Mouse (Mus musculus): ENCODE results near the gene Fhit. TPM values are rescaled to one million over a fixed set of nuclear protein-coding genes. Genes with fewer than 3 reads are reported as not detected.

The Fhit gene
- polyA plus RNA-seq, 1 experiment from 2014 or later: 7.9 TPM

DNA sequence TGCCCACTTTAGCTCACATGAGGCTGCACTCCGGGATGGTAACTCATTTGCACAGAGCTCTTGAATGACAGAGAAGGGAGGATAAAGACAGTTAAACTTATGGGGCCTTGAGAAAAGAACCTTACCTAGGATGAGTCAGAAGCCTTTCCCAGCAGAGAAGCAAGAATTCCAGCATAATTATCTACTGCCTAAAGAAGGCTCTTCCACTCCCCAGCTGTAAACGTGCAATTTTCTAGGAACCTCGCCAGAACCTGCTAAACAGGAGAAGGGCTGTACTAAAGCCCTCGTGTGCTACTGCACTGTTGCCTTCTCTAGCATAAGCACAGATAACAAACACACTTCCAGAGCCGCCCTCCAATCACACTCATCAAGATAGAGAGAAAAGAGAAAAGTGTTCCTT lies 709.6 kb downstream of the Fhit start:
- no peak for ATAC-seq (ENCODE audit: low read depth)

DNA sequence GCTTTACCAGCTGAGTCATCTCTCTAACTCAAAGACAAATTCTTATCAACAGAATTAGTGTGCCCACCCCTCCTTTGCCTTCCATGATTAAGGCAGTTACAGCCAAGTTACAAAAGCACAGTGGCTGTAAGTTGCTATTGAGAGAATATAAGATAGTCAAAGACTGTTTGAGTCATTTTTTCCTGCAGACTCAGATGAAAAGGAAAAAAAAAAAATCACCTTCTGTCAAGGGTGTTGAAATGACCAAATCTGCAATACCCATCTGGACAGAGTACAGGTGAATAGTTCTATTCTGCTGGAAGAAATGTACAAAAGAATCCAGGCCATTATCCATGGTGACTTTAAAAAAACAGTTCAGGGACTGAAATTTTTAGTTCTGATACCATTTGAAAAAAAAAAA lies 716.5 kb downstream of the Fhit start:
- no peak overlapping the region for H3K27ac ChIP-seq (replicated peaks)
- no peak overlapping the region for H3K4me3 ChIP-seq
- H3K36me3 ChIP-seq: no peaks in the 10 kb centered on the region
- no peaks in the 10 kb centered on the region for H3K9me3 ChIP-seq
- H3K27me3 ChIP-seq: no peaks in the 10 kb centered on the region
- ATAC-seq (ENCODE audit: low read depth): no peak
- H3K4me2 ChIP-seq: no peak overlapping the region
- H3K9ac ChIP-seq: no peak overlapping the region
- no peaks in the 10 kb centered on the region for H3K4me1 ChIP-seq (replicated peaks)

More for the DNA sequence above, 709.6 kb downstream of the Fhit start:
- H3K9me3 ChIP-seq: no peaks in the 10 kb centered on the region
- no peak overlapping the region for H3K4me3 ChIP-seq
- H3K36me3 ChIP-seq: no peaks in the 10 kb centered on the region
- H3K4me2 ChIP-seq: no peak overlapping the region
- no peak overlapping the region for H3K9ac ChIP-seq
- 82% methylated on average over 5 of the region's 5 CpGs for WGBS
- H3K27me3 ChIP-seq: no peaks in the 10 kb centered on the region
- peaks cover 7% of the 10 kb centered on the region for H3K4me1 ChIP-seq (replicated peaks)
- no peak overlapping the region for H3K27ac ChIP-seq (replicated peaks)

- no peaks in the 10 kb centered on the region for H3K4me1 ChIP-seq (replicated peaks)
- ATAC-seq (ENCODE audit: low read depth): no peak
- no peaks in the 10 kb centered on the region for H3K36me3 ChIP-seq
- no peaks in the 10 kb centered on the region for H3K27me3 ChIP-seq
- no peaks in the 10 kb centered on the region for H3K9me3 ChIP-seq
- no peak overlapping the region for H3K27ac ChIP-seq (replicated peaks)
- WGBS: 82% methylated on average over 1 of the region's 1 CpGs
- no peak overlapping the region for H3K4me2 ChIP-seq
- no peak overlapping the region for H3K4me3 ChIP-seq
- no peak overlapping the region for H3K9ac ChIP-seq
These were observed 722.7 kb downstream of the Fhit start for GRCm38 (mm10) chr14:10439007-10439749.

GRCm38 (mm10) chr14:10436193-10436592 lies 725.6 kb downstream of the Fhit start:
- no peaks in the 10 kb centered on the region for H3K9me3 ChIP-seq

DNA sequence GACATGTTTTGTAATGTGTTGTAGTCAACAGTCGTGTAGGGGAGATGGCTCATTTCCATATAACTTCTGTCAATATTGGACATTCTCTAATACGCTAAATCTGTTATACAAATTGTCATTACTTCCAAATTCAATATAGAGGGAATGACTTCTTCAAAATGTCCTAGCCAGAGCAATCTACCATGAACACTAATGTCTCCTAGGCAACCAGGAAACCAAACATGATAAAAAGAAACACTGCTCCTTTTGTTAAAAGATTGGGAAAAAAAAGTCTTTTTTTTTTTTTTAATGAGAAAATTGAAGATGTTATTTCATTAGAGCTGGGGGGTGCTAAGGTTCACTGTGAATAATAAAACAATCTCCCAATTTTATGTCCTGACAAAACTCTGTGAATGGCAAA lies 729.3 kb downstream of the Fhit start:
- WGBS: 90% methylated on average over 2 of the region's 2 CpGs
- H3K4me1 ChIP-seq (replicated peaks): no peaks in the 10 kb centered on the region
- H3K4me3 ChIP-seq: no peak overlapping the region
- H3K27me3 ChIP-seq: no peaks in the 10 kb centered on the region
- H3K9me3 ChIP-seq: no peaks in the 10 kb centered on the region
- no peak overlapping the region for H3K9ac ChIP-seq
- no peaks in the 10 kb centered on the region for H3K36me3 ChIP-seq
- H3K4me2 ChIP-seq: no peak overlapping the region
- no peak for ATAC-seq (ENCODE audit: low read depth)
- no peak overlapping the region for H3K27ac ChIP-seq (replicated peaks)

More at GRCm38 (mm10) chr14:10436193-10436592, 725.6 kb downstream of the Fhit start:
- ATAC-seq (ENCODE audit: low read depth): no peak
- Histone ChIP-seq H3K36me3 (no peaks in the 10 kb centered on the region), H3K4me1 (replicated peaks) (no peaks in the 10 kb centered on the region), H3K27ac (replicated peaks) (no peak overlapping the region), H3K27me3 (no peaks in the 10 kb centered on the region), H3K9ac (no peak overlapping the region), H3K4me3 (no peak overlapping the region), H3K4me2 (no peak overlapping the region)
- WGBS: 81% methylated on average over 1 of the region's 1 CpGs

- WGBS: 93% methylated on average over 3 of the region's 3 CpGs
- no peak overlapping the region for H3K4me3 ChIP-seq
- no peak overlapping the region for H3K9ac ChIP-seq
- H3K27me3 ChIP-seq: no peaks in the 10 kb centered on the region
- no peaks in the 10 kb centered on the region for H3K36me3 ChIP-seq
- H3K4me2 ChIP-seq: no peak overlapping the region
- no peak overlapping the region for H3K27ac ChIP-seq (replicated peaks)
- no peaks in the 10 kb centered on the region for H3K4me1 ChIP-seq (replicated peaks)
- ATAC-seq (ENCODE audit: low read depth): no peak
- no peaks in the 10 kb centered on the region for H3K9me3 ChIP-seq
These were observed 731.3 kb downstream of the Fhit start for GRCm38 (mm10) chr14:10430396-10431000.

GRCm38 (mm10) chr14:10423499-10423898 lies 738.3 kb downstream of the Fhit start:
- no peaks in the 10 kb centered on the region for H3K4me1 ChIP-seq (replicated peaks)
- 30% methylated on average over 3 of the region's 3 CpGs for WGBS
- ATAC-seq (ENCODE audit: low read depth): no peak

DNA sequence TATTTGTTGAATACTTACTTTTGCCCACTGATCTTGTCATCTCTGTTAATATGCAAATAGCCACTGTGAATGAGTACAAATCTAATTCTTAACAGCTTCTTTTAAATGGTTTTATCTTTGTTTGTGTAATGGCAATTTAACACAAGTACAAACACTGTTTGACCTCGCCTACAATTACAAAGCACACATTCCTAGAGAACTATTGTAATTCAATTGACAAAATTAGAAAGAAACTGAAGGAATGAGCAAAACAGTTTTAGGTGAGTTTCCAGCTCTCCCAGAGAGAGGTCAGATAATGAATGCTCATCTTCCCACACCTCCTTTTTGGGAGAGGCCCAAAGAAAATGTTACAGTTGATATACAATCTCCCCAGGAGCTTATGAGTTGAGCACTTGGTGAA lies 739.6 kb downstream of the Fhit start:
- Histone ChIP-seq H3K4me3 (no peak overlapping the region), H3K27ac (replicated peaks) (no peak overlapping the region), H3K27me3 (no peaks in the 10 kb centered on the region), H3K9ac (no peak overlapping the region), H3K9me3 (no peaks in the 10 kb centered on the region), H3K4me1 (replicated peaks) (no peaks in the 10 kb centered on the region), H3K4me2 (no peak overlapping the region), H3K36me3 (no peaks in the 10 kb centered on the region)
- no peak for ATAC-seq (ENCODE audit: low read depth)
- 57% methylated on average over 1 of the region's 1 CpGs for WGBS

More at GRCm38 (mm10) chr14:10423499-10423898, 738.3 kb downstream of the Fhit start:
- Histone ChIP-seq H3K36me3 (no peaks in the 10 kb centered on the region), H3K9me3 (no peaks in the 10 kb centered on the region), H3K27ac (replicated peaks) (no peak overlapping the region), H3K4me2 (no peak overlapping the region), H3K27me3 (no peaks in the 10 kb centered on the region), H3K4me3 (no peak overlapping the region), H3K9ac (no peak overlapping the region)

DNA sequence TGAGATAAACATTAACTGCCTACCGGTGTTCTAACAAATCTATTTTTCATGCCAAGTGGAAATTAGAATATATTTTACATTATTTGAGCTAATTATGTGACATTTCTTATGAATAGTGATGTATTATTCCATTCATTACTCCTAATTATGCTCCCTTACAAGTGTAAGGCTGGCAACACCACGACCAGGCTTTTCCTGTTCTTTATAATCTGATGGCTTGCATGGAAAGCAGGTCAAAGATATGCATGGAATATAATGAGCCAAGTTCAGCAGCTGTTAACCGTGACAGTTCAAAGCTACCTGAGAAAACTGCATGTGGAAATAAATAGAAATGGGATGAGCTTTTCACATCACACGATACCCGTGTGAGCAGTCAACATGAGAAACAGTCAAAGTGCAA lies 746.8 kb downstream of the Fhit start:
- H3K9me3 ChIP-seq: no peaks in the 10 kb centered on the region
- H3K9ac ChIP-seq: no peak overlapping the region
- no peak overlapping the region for H3K4me2 ChIP-seq
- H3K4me1 ChIP-seq (replicated peaks): no peaks in the 10 kb centered on the region
- no peak for ATAC-seq (ENCODE audit: low read depth)
- no peak overlapping the region for H3K4me3 ChIP-seq
- H3K36me3 ChIP-seq: no peaks in the 10 kb centered on the region
- WGBS: 82% methylated on average over 5 of the region's 5 CpGs
- no peak overlapping the region for H3K27ac ChIP-seq (replicated peaks)
- H3K27me3 ChIP-seq: no peaks in the 10 kb centered on the region

DNA sequence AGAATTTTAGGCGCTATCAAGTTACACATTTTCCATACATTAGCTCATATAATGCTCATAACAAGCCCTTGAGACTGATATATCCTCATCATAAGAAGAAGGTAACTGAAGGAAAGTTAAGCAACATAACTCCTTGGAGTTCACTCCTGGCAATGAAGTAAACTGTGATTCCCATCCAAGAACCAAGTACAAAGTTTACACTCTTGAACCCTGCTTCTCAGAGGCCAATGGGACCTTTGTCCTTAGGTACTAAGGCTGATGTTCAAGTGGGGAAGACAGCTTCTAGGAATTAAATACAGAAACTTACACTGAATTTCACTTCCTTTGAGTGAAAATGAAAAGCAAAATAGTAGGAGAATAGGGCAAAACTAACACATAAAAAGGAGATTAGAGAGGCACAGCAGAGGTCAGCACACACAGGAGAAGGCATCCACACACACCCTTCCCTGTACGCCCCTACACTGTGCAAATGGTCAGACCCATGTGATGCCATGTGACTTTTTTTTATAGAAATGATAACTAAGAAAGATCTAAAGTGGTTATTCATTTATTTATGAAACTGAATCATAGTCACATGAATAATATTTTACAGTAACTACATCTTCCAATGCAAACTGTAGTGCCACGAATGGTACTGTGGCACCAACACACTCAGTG lies 752.4 kb downstream of the Fhit start:
- H3K27me3 ChIP-seq: no peaks in the 10 kb centered on the region
- no peaks in the 10 kb centered on the region for H3K9me3 ChIP-seq
- H3K4me2 ChIP-seq: no peak overlapping the region
- no peak overlapping the region for H3K4me3 ChIP-seq
- H3K27ac ChIP-seq (replicated peaks): no peak overlapping the region
- no peak overlapping the region for H3K9ac ChIP-seq
- no peaks in the 10 kb centered on the region for H3K4me1 ChIP-seq (replicated peaks)
- no peaks in the 10 kb centered on the region for H3K36me3 ChIP-seq
- ATAC-seq (ENCODE audit: low read depth): no peak
- 95% methylated on average over 3 of the region's 3 CpGs for WGBS

- Histone ChIP-seq H3K27me3 (no peaks in the 10 kb centered on the region), H3K27ac (replicated peaks) (no peak overlapping the region), H3K9ac (no peak overlapping the region), H3K4me1 (replicated peaks) (no peaks in the 10 kb centered on the region), H3K9me3 (no peaks in the 10 kb centered on the region), H3K4me2 (no peak overlapping the region), H3K4me3 (no peak overlapping the region), H3K36me3 (no peaks in the 10 kb centered on the region)
- no peak for ATAC-seq (ENCODE audit: low read depth)
- WGBS: 81% methylated on average over 1 of the region's 1 CpGs
These were observed 756.5 kb downstream of the Fhit start for GRCm38 (mm10) chr14:10405346-10405745.

DNA sequence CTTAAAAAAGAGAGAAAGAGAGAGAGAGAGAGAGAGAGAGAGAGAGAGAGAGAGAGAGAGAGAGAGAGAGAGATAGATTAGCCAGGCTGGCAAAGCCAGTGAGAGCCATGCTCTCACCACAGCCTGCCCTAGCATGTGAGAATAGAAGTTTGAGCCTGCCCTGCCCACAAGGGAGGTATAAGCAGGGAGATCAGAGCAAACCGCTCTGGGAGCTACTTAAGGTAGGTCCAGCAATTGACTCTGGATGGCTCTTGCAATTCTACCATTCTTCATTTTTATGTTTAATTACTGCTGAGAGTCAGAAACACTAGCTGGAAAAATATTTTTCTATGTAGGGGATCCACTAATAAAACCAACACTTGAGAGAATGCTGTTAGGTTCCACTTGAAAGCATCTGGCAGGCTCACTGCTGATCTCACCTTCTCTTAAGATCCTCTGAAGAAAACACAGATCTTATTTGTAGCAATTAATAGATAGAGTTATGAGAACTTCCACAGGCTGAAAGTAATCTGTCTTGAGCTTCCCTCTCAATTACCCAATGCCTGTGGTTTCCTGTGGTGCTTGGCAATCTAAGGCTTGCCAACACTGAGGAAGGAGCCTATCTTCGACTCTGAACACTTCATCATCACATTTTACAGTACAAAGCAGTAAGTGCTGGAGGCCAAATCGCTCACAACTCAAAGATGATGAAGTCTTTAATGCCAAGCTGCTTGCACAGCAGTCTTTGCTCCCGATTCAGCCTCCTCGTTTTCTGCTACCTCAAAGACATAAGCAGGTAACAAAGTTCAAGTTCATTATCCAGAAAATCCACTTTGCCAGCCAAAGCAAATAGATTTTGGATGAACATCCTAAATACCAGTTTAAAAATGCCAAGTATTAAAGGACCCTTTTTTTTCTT lies 793.8 kb downstream of the Fhit start:
- no peaks in the 10 kb centered on the region for H3K27me3 ChIP-seq
- ATAC-seq (ENCODE audit: low read depth): no peak
- H3K4me3 ChIP-seq: no peak overlapping the region
- no peak overlapping the region for H3K9ac ChIP-seq
- WGBS: 80% methylated on average over 5 of the region's 5 CpGs
- no peaks in the 10 kb centered on the region for H3K4me1 ChIP-seq (replicated peaks)
- H3K4me2 ChIP-seq: no peak overlapping the region
- no peak overlapping the region for H3K27ac ChIP-seq (replicated peaks)
- H3K36me3 ChIP-seq: no peaks in the 10 kb centered on the region
- no peaks in the 10 kb centered on the region for H3K9me3 ChIP-seq

Measured in neural tube, embryonic 13.5 days (tissue).